Mouse (Mus musculus) cortical plate, adult 2 months (tissue): ENCODE results near the gene Hist1h2bn. TPM values are rescaled to one million over a fixed set of nuclear protein-coding genes. Genes with fewer than 3 reads are reported as not detected.

Experiments
- polyA plus RNA-seq: library from polyadenylated mRNA; depleted of rRNA; stranded (reverse); fragments of >200 nt; gene quantifications from 2 replicates; pipeline ENCODE4 v1.2.3, GENCODE M21; 2012; rRNA removed

Hist1h2bn gene
- polyA plus RNA-seq, 1 experiment, result 2.7 TPM

Other genes with a start within 250 kb of the Hist1h2bn start
- gene Zkscan8, start 223.0 kb upstream of the Hist1h2bn start, polyA plus RNA-seq, result 6.7 and 7.0 TPM in 2 replicates
- gene Olfr1366, start 211.3 kb upstream of the Hist1h2bn start, polyA plus RNA-seq, result not detected in 2 replicates
- not detected in 2 replicates for gene Olfr1535, start 194.2 kb upstream of the Hist1h2bn start, polyA plus RNA-seq
- gene Olfr1364, start 172.4 kb upstream of the Hist1h2bn start, polyA plus RNA-seq, result not detected in 2 replicates
- gene Olfr1362, start 140.1 kb upstream of the Hist1h2bn start, polyA plus RNA-seq, result not detected in 2 replicates
- gene Olfr11, start 111.6 kb upstream of the Hist1h2bn start, polyA plus RNA-seq, result 0.06 TPM in 1 of 2 replicates, not detected in the other
- gene Olfr1361, start 90.7 kb upstream of the Hist1h2bn start, polyA plus RNA-seq, result not detected in 2 replicates
- gene Olfr1360, start 76.7 kb upstream of the Hist1h2bn start, polyA plus RNA-seq, result not detected in 2 replicates
- not detected in 2 replicates for gene Olfr1359, start 56.0 kb upstream of the Hist1h2bn start, polyA plus RNA-seq
- 1.2 TPM in 1 of 2 replicates, not detected in the other for gene Hist1h2bl, start 38.0 kb upstream of the Hist1h2bn start, polyA plus RNA-seq
- gene Hist1h2ai, start 37.7 kb upstream of the Hist1h2bn start, polyA plus RNA-seq, result 1.5 and 1.7 TPM in 2 replicates
- 0.91 and 3.1 TPM in 2 replicates for gene Hist1h3h, start 36.5 kb upstream of the Hist1h2bn start, polyA plus RNA-seq
- 0.77 TPM in 1 of 2 replicates, not detected in the other for gene Hist1h2bm, start 32.1 kb upstream of the Hist1h2bn start, polyA plus RNA-seq
- gene Hist1h4j, start 19.1 kb upstream of the Hist1h2bn start, polyA plus RNA-seq, result 2.3 and 2.4 TPM in 2 replicates
- 11.0 and 14.4 TPM in 2 replicates for gene Hist1h4k, start 3.6 kb upstream of the Hist1h2bn start, polyA plus RNA-seq
- gene Hist1h2ak, start 296 bp upstream of the Hist1h2bn start, polyA plus RNA-seq, result 0.70 and 1.7 TPM in 2 replicates
- 0.21 and 0.25 TPM in 2 replicates for gene Hist1h1b, start 26.5 kb downstream of the Hist1h2bn start, polyA plus RNA-seq
- gene Hist1h3i, start 29.2 kb downstream of the Hist1h2bn start, polyA plus RNA-seq, result 1.3 and 3.1 TPM in 2 replicates
- not detected in 2 replicates for gene Hist1h2an, start 33.1 kb downstream of the Hist1h2bn start, polyA plus RNA-seq
- gene Hist1h2bp, start 33.3 kb downstream of the Hist1h2bn start, polyA plus RNA-seq, result 0.26 and 0.63 TPM in 2 replicates
- 1.2 and 1.7 TPM in 2 replicates for gene Hist1h2bq, start 56.1 kb downstream of the Hist1h2bn start, polyA plus RNA-seq
- not detected in 2 replicates for gene Hist1h2ao, start 56.3 kb downstream of the Hist1h2bn start, polyA plus RNA-seq
- gene Hist1h4m, start 57.6 kb downstream of the Hist1h2bn start, polyA plus RNA-seq, result not detected in 2 replicates
- gene Hist1h4n, start 78.1 kb downstream of the Hist1h2bn start, polyA plus RNA-seq, result 11.0 and 23.0 TPM in 2 replicates
- gene Hist1h2ap, start 79.4 kb downstream of the Hist1h2bn start, polyA plus RNA-seq, result 2.4 and 3.5 TPM in 2 replicates
- 0.34 and 0.92 TPM in 2 replicates for gene Hist1h2br, start 79.6 kb downstream of the Hist1h2bn start, polyA plus RNA-seq
- 2.2 and 2.3 TPM in 2 replicates for gene Zfp184, start 191.0 kb downstream of the Hist1h2bn start, polyA plus RNA-seq
- 0.04 TPM in 1 of 2 replicates, not detected in the other for gene Pom121l2, start 227.1 kb downstream of the Hist1h2bn start, polyA plus RNA-seq